Mouse (Mus musculus) CH12.LX (cell line): ENCODE measurements around the gene Kirrel2.

Experiments
- CTCF ChIP-seq, 2 experiments: IDR thresholded peaks in 1 of 2; conservative IDR thresholded peaks in 1 of 2; 2 replicates each; pipeline ENCODE4 v1.5.1; 2011 to 2012; ENCODE audit warnings: low read depth in 2 of 2, low read length in 2 of 2, improper control_type of control experiment in 1 of 2, inconsistent platforms in 1 of 2, mild to moderate bottlenecking in 1 of 2, moderate library complexity in 1 of 2
- TBP ChIP-seq: conservative IDR thresholded peaks from 2 replicates; pipeline ENCODE4 v1.6.1; 2011; ENCODE audit warnings: low read depth, low read length, improper control_type of control experiment

- TF ChIP-seq CTCF (conservative IDR thresholded peaks at IDR 0.05 in 1 of 2, IDR thresholded peaks at IDR 0.05 in 1 of 2; ENCODE audit: low read depth in 2 of 2, low read length in 2 of 2) (no peak), TBP (no peak)
These were observed 6.1 kb upstream of the Kirrel2 start for GRCm38 (mm10) chr7:30463568-30463967.
